13 mouse cellular contexts compared by ENCODE assay signal in genomic region chr11:117295266-117295665, GRCm38 (mm10).
DNase-seq lines count a peak whose midpoint lies in the region; ATAC-seq lines count a peak whose summit lies in the region.
"Had no signal": no experiment of that assay in that cellular context is flagged by ENCODE, and none has a peak within 500 bp of the region (broad histone marks: within the 10 kb centered on the region; RNA-seq: fewer than 3 reads in every experiment).

No protein-coding gene starts in this region.

- H3K4me1 ChIP-seq in heart, embryonic 13.5 days: peaks cover 21% of the 10 kb centered on the region
- peaks cover 25% of the 10 kb centered on the region for H3K4me1 ChIP-seq in neural tube, embryonic 15.5 days
- peaks cover 42% of the 10 kb centered on the region for H3K4me1 ChIP-seq in embryonic facial prominence, embryonic 10.5 days
- H3K4me1 ChIP-seq in limb, embryonic 12.5 days (replicated peaks): peaks cover 21% of the 10 kb centered on the region

- peak overlapping the region; percentile 16; the same call in 1 of the 2 replicates for H3K9ac ChIP-seq in heart, embryonic 13.5 days
- H3K9ac ChIP-seq in neural tube, embryonic 15.5 days (replicated peaks): no peak overlapping the region
- H3K9ac ChIP-seq in limb, embryonic 12.5 days (replicated peaks): no peak overlapping the region

- H3K27me3 ChIP-seq in heart, embryonic 13.5 days (replicated peaks): no peaks in the 10 kb centered on the region
- H3K27me3 ChIP-seq in neural tube, embryonic 15.5 days (replicated peaks): no peaks in the 10 kb centered on the region
- H3K27me3 ChIP-seq in embryonic facial prominence, embryonic 10.5 days (replicated peaks; ENCODE audit: low read depth, poor library complexity, severe bottlenecking): no peaks in the 10 kb centered on the region
- H3K27me3 ChIP-seq in limb, embryonic 12.5 days: no peaks in the 10 kb centered on the region

- 0 out of 2 replicates have a peak overlapping the region, but pooled peaks have one; percentile 24 for H3K27ac ChIP-seq in heart, embryonic 13.5 days (replicated peaks)
- H3K27ac ChIP-seq in neural tube, embryonic 15.5 days (replicated peaks): no peak overlapping the region
- 0 out of 2 replicates have a peak overlapping the region, but pooled peaks have one; percentile 21 for H3K27ac ChIP-seq in embryonic facial prominence, embryonic 10.5 days (replicated peaks)
- H3K27ac ChIP-seq in limb, embryonic 12.5 days: peak overlapping the region; percentile 57; the same call in 1 of the 2 replicates

- DNase-seq in heart, postnatal 25 days (ENCODE audit: low spot score): no peak
- no peak for DNase-seq in neural tube, embryonic 10.5 days (ENCODE audit: extremely low spot score, low spot score)
- no peak for DNase-seq in embryonic facial prominence, embryonic 10.5 days (ENCODE audit: low spot score)
- no peak for DNase-seq in layer of hippocampus, postnatal 14 days (ENCODE audit: low spot score in 2 of 2)
- DNase-seq in left cerebral cortex, postnatal 4 days: no peak
- DNase-seq: adrenal gland, postnatal 25 days; cerebellum, adult 9-10 months; kidney, adult 9 months; thymus, postnatal 25 days had no signal

- 49% methylated on average over 7 of the region's 7 CpGs for WGBS in heart, embryonic 13.5 days
- WGBS in neural tube, embryonic 15.5 days: 56% methylated on average over 6 of the region's 7 CpGs
- 71% methylated on average over 7 of the region's 7 CpGs for WGBS in embryonic facial prominence, embryonic 10.5 days
- 74% methylated on average over 6 of the region's 7 CpGs for WGBS in limb, embryonic 12.5 days

- no peaks in the 10 kb centered on the region for H3K9me3 ChIP-seq in heart, embryonic 13.5 days
- H3K9me3 ChIP-seq in neural tube, embryonic 15.5 days (replicated peaks): no peaks in the 10 kb centered on the region
- no peaks in the 10 kb centered on the region for H3K9me3 ChIP-seq in embryonic facial prominence, embryonic 10.5 days
- no peaks in the 10 kb centered on the region for H3K9me3 ChIP-seq in limb, embryonic 12.5 days
- H3K9me3 ChIP-seq: megakaryocyte, embryonic 14.5 days had no signal

- H3K4me3 ChIP-seq in heart, embryonic 13.5 days: no peak overlapping the region
- no peak overlapping the region for H3K4me3 ChIP-seq in neural tube, embryonic 15.5 days (replicated peaks)
- H3K4me3 ChIP-seq in embryonic facial prominence, embryonic 10.5 days: no peak overlapping the region
- no peak overlapping the region for H3K4me3 ChIP-seq in limb, embryonic 12.5 days (replicated peaks)
- H3K4me3 ChIP-seq: megakaryocyte, embryonic 14.5 days had no signal

- H3K36me3 ChIP-seq in heart, embryonic 13.5 days: peaks cover 35% of the 10 kb centered on the region
- no peaks in the 10 kb centered on the region; the same call in 1 of the 2 replicates for H3K36me3 ChIP-seq in neural tube, embryonic 15.5 days
- H3K36me3 ChIP-seq in embryonic facial prominence, embryonic 10.5 days (replicated peaks): peaks cover 96% of the 10 kb centered on the region
- peaks cover 79% of the 10 kb centered on the region for H3K36me3 ChIP-seq in limb, embryonic 12.5 days

- ATAC-seq in heart, embryonic 13.5 days (ENCODE audit: extremely low read depth, insufficient number of reproducible peaks, low FRiP score, low TSS enrichment): no peak
- ATAC-seq in neural tube, embryonic 15.5 days (ENCODE audit: low FRiP score): 0 out of 2 replicates have a peak, but pooled peaks have one; percentile 29
- no peak; the same call in 1 of the 2 replicates for ATAC-seq in limb, embryonic 12.5 days (ENCODE audit: insufficient number of reproducible peaks, insufficient read depth, low FRiP score, low TSS enrichment, low read depth)

- intact Hi-C loops in heart, postnatal 25 days (cut with DNase I): loop anchor here (5.0 kb wide), 1 partner anchor 58 kb away; no protein-coding TSS in a partner anchor
- intact Hi-C loops in left cerebral cortex, postnatal 4 days (cut with DNase I): no loop called here

- H3K4me2 ChIP-seq in heart, embryonic 13.5 days: no peak overlapping the region
- H3K4me2 ChIP-seq in neural tube, embryonic 15.5 days: no peak overlapping the region
- no peak overlapping the region for H3K4me2 ChIP-seq in limb, embryonic 12.5 days
